Mouse (Mus musculus) c-Kit-negative CD71-positive TER-119-positive erythroid progenitor cells, embryonic 14.5 days (primary cell): ENCODE data around the gene Nrxn1.

Experiments used
- DNase-seq: peaks from one replicate; pipeline ENCODE4 v3.0.0-alpha.2; 2013; ENCODE audit warnings: low read depth, low spot score

Gene Nrxn1

GRCm38 (mm10) chr17:90809197-90810163 is 283.4 kb downstream of the Nrxn1 start:
- DNase-seq, result no peak

- no peak for DNase-seq
Measured at GRCm38 (mm10) chr17:90808256-90808655, 284.6 kb downstream of the Nrxn1 start.

- no peak for DNase-seq
Measured at GRCm38 (mm10) chr17:90807199-90807598, 285.7 kb downstream of the Nrxn1 start.

GRCm38 (mm10) chr17:90798689-90799088 is 294.2 kb downstream of the Nrxn1 start:
- no peak for DNase-seq

GRCm38 (mm10) chr17:90797659-90798288 is 295.1 kb downstream of the Nrxn1 start:
- DNase-seq, result no peak

- no peak for DNase-seq
Measured at GRCm38 (mm10) chr17:90796974-90797373, 295.9 kb downstream of the Nrxn1 start.

- no peak for DNase-seq
Measured at GRCm38 (mm10) chr17:90788491-90789127, 304.3 kb downstream of the Nrxn1 start.

- DNase-seq, result no peak
Measured at GRCm38 (mm10) chr17:90788040-90788439, 304.8 kb downstream of the Nrxn1 start.

GRCm38 (mm10) chr17:90787121-90787788 is 305.6 kb downstream of the Nrxn1 start:
- no peak for DNase-seq

GRCm38 (mm10) chr17:90780481-90780880 is 312.4 kb downstream of the Nrxn1 start:
- DNase-seq, result no peak

GRCm38 (mm10) chr17:90775397-90775796 is 317.5 kb downstream of the Nrxn1 start:
- no peak for DNase-seq

GRCm38 (mm10) chr17:90773233-90773632 is 319.6 kb downstream of the Nrxn1 start:
- no peak for DNase-seq

GRCm38 (mm10) chr17:90768216-90768615 is 324.7 kb downstream of the Nrxn1 start:
- DNase-seq, result no peak

- no peak for DNase-seq
Measured at GRCm38 (mm10) chr17:90727124-90727523, 365.7 kb downstream of the Nrxn1 start.

- no peak for DNase-seq
Measured at GRCm38 (mm10) chr17:90704773-90705172, 388.1 kb downstream of the Nrxn1 start.

GRCm38 (mm10) chr17:90702626-90703025 is 390.2 kb downstream of the Nrxn1 start:
- DNase-seq, result no peak

- no peak for DNase-seq
Measured at GRCm38 (mm10) chr17:90696071-90696800, 396.6 kb downstream of the Nrxn1 start.

GRCm38 (mm10) chr17:90695086-90695584 is 397.7 kb downstream of the Nrxn1 start:
- DNase-seq, result no peak

- DNase-seq, result no peak
Measured at GRCm38 (mm10) chr17:90684172-90684571, 408.7 kb downstream of the Nrxn1 start.

GRCm38 (mm10) chr17:90681019-90681418 is 411.9 kb downstream of the Nrxn1 start:
- DNase-seq, result no peak

- DNase-seq, result no peak
Measured at GRCm38 (mm10) chr17:90676676-90677075, 416.2 kb downstream of the Nrxn1 start.
